Mouse (Mus musculus): ENCODE measurements at regions not wholly inside any gene's neighbourhood (a gene's known extent, or its start where the extent isn't known, plus 50 kb on each side); places are given as distances from the start of the nearest gene placed in this dataset.
A peak's percentile ranks its signal among the peaks of the same experiment; 100 is the strongest.
"Not testable (repeated sequence)": the region's sequence is repeated elsewhere in the genome, so short reads cannot be mapped to it uniquely, and the experiment has no call there.

DNA sequence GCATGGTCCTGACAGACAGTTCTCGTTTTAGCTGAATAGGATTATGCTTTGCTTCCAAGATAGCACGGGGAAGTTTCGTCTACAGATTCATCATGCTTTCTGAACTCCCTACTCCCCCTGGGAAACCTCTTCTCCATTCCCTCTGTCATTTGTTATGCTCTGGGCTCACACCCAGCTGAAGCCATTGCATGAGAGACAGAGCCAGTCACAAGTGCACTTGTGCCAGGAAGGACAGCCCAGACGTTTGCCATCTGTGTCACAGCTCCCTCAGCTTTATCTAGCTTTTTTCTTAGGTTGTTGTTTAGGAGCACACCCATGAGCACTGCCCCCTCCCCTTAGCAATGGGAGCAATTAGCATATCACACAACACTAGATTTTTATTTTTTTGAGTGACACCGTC, 131.2 kb upstream of the Mpdz start:
- peak; percentile 87 to 92 for DNase-seq

DNA sequence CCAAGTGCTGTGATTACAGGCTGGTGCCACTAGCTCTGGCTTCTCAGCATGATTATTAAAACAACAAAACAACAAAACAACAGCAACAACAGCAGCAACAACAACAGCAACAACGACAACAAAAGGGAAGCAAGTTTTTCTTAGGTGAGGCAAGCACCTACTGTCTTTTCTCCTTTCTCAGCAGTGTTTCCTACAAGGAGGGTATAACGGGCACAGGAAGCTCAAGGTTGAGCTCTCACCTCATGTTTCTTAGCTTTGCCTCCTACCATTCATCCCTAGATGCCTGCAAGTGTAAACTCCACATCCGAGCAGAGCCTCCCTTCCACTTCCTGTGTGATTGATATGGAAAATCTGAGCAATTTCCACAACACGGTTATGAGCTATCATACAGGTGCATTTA, 128.1 kb upstream of the Mpdz start:
- peak in 1 of 2 experiments; percentile 52 for DNase-seq

DNA sequence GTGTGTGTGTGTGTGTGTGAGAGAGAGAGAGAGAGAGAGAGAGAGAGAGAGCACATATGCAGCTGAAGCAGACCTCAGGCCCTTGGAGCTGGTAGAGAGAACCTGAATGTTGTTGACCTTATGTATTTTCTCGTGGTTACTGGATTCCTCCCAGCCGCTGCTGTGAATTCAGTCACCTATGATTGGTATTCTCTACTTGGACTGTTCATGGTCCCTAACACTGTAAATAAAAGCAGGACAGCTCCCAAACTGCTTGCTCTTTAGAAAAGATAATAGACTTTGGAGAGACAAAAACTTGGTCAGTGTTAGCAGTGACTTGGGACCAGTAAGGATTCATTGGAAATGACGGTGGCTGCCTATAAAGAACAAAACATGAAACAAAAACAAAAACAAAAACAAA, 126.9 kb upstream of the Mpdz start:
- DNase-seq, result peak; percentile 52 to 56

DNA sequence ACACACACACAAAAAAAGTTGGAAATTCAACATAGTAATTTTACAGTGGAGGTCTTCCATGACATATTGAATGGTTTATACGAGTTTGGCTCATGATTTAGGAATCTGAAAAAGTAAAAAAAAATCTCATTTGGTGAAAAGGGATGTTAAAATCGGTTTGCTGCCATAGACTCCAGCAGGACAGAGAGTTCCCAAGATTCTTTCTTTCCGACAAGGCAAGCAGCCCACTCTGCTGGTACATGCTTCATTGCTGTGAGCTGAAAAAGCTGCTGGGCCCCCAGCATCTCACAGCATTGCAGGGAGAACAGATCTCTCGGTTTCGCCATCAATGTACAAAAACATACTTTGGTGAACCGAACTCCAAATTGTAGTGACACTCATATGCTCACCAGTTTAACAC, 125.8 kb upstream of the Mpdz start:
- peak; percentile 60 to 64 for DNase-seq

DNA sequence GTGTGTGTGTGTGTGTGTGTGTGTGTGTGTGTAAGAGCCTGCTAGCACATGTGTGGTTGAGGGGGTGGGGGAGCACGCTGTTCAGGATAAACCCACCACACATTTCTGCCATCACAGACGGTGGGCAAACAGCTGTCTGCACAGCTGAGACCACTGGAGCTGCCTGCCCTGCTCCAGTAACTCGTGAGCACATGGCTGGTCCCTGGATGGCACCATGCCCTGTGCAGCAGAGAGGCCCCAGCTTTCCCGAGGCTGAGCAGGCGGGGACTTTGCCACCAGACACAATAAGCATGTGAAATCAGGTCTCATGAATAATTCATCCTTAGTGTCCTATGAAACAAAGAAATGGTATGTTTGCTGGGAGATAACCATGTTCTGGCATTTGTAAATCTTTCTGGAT, 125.3 kb upstream of the Mpdz start:
- DNase-seq, result peak; percentile 95 to 97

DNA sequence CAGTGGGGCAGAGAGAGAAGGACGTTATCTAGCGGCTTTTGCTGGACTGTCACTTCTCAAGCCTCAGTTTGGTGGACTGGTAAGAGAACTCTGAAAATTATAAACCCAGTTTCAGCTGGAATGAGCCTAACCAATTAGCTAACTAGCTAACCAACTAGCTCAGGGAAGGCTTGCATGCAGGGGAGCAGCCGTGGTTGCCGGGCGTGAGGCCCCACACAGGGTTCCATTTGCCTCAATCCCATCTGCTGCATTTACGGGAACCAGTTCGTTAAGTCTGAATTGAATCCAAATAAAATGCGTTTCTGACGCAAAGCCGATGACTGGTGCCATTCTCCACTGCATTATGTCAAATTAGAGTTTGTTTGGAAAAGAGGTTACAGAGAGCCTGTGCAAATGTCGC, 123.9 kb upstream of the Mpdz start:
- DNase-seq, result peak; percentile 78 to 83

DNA sequence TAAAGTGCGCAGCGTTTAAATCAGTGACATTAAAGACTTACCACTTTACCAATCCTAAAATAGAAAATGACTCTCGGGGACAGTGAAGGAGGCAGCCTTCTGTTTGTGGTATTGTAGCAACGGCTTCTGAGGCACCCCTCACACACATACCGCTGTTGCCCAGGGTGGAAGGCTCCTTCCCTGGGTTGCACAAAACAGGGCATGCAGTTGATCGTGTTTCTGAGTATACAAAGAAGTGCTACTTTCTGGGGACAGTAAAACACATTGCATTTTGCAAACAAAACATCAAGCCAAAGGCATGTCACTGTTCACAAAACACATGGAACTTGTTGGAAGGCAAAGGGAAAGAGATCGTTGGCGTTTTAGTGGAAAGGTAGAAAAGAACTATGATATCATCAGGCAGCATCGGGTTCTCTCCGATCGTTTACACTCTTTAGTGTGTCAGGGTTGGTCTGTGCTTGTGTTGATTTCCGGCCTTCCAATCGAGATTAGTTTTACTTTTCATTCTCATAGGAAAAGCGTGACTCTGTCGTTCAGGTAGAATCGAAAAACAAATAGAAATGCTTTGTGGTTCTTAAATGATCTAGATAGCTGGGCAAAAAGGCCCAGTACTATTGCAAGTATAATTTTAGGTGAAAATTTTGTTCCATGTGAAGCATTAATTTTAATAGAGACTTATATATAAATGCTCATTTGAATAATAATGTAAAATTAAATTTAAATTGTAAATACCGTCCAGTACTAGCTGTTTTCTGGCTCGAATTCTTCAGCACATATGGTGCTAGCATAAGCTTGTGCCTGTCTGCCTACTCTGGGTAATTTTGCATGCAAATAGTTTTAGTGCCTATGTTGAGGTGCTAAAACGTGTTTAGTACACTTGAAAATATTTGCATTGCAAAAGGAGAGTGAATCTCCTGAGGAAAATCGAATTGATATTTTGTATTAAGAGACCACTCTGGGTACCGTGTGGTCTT, 123.1 kb upstream of the Mpdz start:
- peak; percentile 63 to 67 for DNase-seq

DNA sequence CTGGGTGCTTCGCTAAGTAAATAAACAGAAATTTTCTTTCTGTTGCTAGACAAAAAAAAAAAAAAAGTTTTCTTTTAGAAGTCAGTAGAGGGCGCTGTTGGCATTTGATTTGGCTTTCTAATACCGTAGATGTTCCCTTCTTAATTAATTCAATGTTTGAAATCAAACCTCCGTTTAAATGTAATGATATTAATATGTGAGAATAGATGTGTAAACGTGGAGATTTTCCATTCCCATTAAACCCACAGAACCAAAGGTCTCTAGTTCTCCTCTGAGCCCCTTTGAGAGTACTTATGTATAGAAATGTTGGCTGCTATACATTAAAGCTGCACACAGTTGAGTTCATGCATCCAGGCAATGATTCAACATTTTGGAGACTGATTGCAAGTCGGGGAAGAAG, 121.8 kb upstream of the Mpdz start:
- DNase-seq, result peak; percentile 40 to 74

DNA sequence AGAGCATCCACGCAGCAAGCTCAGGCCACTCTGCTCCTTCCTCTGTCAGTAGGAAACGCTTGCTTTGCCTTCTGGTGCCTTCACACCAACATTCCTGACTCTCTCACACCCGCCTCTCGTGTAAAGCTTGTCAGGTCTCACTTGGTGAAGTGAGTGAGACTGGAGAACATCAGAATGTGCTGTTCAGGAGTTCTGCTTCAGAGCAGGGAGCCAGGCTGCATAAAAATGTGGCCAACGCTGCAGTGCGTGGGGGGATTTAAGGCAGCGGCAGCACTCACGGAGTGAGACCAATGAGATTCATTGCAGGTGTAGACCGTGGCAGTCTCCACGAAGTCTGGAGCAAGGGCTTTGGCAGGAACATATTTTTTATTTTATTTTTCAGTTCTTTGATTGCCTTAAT, 121.0 kb upstream of the Mpdz start:
- peak; percentile 43 to 53 for DNase-seq

DNA sequence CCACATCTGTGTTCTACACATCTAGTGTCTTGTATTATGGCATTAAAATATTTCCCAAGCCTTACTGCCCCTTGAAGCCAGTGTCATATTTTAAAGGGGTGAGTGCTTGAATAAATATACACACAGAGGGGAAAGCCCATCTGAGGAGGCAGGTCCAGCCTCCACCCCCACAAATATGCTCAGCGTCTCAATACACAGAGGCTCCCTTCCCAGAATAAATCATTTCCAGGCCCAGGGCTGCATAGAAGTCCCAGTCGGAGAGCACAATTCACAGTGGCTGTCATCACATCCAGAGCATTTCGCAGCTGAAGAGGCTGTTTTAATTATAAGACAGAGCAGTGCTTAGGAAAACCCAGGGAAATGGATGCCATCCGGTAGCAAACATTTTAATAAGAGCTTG, 118.8 kb upstream of the Mpdz start:
- no peak for DNase-seq

DNA sequence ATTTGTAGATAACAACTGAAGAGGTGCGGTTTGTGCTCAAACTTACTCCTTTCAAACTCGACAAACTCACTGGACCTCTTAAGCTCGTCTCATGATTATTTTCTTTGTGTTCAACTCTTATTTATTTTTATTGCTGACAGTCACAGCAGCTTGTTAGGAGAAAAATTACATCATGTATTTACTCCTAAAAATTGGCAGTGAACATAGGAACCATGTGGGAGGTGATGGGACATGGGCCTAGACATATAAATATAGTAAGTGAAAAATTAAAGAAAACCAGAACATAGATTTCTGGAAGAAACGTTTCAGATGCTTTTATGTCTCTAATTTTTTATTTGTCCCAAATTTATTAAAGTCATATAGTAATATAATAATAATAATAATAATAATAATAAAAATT, 108.2 kb upstream of the Mpdz start:
- no peak for DNase-seq

DNA sequence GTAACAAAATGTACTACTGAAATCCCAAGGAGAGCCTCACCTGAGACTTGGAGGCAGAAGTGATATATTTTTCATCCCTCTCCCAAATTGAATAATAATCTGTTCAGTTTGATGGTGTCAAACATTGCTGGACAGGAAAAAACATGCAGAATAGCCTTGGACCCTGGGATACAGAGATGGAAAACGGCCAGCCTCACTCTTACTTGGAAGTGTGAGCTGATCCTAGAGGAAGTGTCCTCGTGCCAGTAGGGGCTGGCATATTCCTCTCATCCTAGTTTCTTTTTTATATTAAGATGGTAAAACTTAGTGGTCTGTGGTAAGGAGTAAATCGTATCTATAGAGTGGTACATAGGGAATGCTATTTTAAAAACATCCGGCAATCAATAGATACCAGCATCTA, 107.6 kb upstream of the Mpdz start:
- peak in 1 of 2 experiments; percentile 37 for DNase-seq

DNA sequence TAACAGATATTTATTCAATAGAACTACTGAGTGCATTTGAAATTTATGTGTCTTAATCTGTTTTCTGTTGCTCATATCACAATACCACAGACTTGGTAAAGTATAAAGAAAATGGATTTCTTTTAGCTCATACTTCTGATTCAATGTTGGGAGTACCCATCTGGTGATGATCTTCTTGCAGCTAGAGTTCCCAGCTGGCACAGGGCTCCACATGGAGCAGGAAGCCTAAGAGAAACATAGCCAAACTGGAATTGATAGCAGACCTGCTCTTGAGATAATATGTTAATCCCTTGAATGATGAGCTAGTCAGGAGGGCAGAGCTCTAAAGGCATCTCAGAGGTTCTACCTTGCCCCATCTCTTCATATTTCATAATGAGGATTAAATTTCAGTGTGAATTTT, 97.9 kb upstream of the Mpdz start:
- peak; percentile 23 to 25 for DNase-seq

DNA sequence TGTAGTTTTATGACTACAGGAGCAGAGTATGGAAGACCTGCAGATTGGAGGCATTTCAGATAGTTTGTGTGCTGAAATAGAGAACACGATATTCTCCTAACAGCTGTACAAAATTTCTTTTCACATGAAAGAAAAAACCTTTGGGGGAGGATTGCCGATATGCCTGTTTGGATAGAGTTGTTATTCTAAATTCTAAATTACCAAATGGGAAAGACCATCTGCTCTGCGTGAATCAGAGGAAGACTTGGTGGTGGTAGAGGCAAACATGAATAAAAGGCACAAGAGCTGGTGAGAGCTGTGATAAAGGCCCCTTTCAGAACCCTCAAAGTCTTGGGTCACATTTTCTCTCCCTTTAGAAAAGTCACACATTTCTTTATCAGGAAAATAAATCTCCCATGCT, 96.9 kb upstream of the Mpdz start:
- DNase-seq, result no peak

DNA sequence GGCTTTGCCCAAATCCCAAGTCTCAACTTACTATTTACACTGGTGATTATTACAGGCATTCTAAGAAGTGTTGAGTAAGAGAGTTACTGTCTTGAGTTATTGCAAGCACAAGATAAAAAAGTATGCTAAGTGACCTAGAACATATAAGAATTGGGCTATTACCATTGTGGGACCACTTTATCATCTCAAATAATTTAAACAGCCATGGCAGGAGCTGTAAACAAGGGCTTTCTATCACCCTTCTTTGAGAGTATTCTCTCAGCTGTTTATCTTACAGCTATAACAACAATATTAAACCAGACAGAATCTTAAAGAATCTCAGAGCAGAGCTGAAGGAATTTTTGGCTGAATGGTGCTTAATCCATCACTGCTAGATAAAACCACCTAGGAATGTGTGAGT, 94.2 kb upstream of the Mpdz start:
- no peak for DNase-seq

DNA sequence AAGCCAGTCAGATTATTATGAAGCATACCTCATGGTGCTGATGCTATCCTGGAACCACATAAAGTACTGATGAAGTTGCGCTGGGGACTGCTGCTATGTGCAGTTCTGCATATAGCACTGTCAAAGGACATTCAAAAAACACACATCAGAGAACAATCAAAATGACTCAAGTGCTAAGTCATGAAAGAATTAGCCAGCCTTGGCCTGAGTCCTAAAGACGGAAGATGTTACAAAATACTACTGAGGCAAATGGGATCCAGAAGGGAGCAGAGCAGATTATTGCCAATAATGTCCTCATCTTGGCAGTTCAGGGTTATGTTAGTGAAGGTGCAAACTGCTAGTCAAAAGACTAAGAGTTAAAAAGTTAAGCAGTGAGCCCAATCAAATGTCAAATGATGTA, 87.9 kb upstream of the Mpdz start:
- DNase-seq, result no peak

DNA sequence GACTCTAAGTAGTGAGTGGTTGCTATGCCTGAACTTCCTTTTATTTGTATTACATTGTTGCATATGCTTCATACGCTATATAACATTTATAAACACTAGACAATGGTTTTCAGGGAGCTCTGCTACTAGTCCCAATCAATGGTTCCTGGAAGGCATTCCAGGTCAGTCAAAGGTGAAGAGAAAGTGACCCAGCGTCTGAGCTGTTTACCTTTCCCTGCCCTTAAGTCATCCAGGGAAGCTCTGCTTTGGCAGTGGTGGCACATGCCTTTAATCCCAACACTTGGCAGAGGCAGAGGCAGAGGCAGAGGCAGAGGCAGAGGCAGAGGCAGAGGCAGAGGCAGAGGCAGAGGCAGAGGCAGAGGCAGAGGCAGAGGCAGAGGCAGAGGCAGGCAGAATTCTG, 76.5 kb upstream of the Mpdz start:
- DNase-seq, result not testable (repeated sequence)

DNA sequence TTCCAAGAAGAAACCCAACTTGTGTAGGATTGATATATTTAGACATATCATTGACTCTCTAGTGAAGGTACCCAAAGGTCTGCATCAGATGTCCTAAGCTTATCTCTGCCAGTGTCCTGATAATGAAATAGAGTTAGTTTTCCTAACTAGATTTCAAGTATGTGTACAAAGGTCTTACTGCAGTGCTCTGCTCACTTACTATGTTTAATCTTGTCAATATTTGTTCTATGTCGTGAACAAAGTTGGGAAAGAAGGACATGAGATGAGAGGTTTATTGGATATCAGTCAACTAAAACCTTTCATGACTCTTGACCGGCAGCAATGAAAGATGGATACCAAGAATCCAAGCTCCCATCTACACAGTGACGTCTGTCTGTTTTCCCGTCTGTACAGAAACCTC, 71.9 kb upstream of the Mpdz start:
- DNase-seq, result no peak

DNA sequence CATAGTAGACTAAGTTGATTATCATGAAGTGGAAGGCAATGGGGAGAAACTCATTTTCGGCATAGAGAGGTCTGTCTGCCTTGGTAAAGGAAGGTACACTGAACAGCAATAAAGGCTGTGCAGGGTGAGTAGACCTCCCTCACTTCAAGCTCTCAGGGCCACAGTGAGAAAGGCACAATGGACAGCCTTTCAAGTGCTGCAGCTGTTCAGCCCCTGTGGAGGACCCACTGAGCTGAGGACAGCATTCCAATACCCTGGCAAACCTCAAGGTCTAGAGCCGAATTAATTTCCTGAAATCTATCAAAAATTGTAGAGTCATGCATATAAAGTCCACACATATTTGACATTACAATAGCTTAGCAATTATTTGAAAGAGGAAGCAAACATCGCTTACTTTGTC, 69.8 kb upstream of the Mpdz start:
- no peak for DNase-seq

DNA sequence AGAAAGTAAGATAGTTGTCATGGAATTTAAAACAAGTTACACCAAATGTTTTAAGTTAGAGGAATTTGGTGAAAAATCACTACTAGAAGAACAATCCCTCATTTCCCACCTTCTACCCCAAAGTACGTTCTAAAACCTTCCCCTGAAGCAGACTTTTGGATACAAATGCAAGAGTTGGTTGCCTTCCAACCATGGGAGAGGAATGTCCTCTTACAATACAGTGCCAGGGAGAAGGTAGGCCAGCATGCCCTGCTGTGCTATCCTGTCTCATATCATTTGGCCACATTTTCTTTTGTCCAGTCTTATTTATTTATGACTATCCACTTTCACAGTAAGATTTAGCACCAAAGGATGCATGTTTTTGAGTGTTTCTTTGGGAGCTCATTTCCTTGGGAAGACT, 66.2 kb upstream of the Mpdz start:
- peak; percentile 47 to 50 for DNase-seq

DNA sequence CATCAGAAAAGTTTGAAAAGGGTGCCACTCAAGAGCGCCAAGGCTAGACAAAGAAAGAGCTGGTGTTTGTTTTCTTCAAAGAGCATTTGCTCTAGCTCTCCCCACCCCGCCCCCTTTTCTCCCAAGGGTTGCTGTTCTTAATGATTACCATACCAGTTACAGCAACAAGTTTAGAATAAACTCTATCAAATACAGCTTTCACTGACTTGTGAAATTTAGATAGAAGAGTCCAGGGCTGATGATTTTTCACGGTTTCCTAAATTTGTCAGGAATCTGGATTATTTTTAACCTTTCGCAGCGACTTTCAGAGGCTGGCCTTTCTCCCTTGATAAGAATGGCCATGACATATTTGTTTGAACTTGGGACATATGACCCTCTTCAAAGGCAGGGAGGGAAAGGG, 64.2 kb upstream of the Mpdz start:
- DNase-seq, result no peak

DNA sequence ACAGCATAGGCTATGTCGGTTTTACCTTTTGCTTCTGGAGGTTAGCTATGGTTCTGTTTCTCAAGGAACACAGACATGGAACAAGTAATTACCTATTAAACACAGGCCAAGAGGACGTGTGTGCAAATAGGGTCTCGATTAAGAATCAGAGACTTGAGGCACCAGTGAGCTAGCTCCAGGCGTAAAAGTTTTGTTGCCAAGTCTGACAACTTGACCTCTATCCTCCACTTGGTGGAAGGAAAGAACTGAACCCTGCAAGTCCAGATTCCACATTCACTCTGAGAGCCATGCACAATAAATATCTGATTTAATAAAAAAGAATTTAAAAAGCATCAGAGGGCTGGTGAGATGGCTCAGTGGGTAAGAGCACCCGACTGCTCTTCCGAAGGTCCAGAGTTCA, 63.7 kb upstream of the Mpdz start:
- DNase-seq, result no peak

DNA sequence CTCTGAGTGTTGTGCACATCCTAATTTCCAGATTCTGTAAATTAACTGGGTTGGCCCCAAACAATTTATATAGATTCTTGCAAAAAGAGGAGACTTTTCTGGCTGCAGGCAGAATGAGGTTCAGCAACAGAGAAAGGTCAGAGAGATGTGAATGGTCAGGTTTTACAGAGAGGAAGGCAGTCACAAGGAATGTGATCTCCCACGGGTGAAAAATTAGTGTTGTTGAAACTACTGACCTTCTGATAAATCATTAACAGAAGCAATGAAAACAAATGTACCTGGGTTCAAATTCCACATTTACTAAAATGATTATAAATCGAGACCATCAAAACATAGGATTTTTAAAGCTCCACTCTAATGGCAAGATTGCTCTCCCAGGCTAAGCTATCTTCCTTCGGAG, 62.5 kb upstream of the Mpdz start:
- no peak for DNase-seq

DNA sequence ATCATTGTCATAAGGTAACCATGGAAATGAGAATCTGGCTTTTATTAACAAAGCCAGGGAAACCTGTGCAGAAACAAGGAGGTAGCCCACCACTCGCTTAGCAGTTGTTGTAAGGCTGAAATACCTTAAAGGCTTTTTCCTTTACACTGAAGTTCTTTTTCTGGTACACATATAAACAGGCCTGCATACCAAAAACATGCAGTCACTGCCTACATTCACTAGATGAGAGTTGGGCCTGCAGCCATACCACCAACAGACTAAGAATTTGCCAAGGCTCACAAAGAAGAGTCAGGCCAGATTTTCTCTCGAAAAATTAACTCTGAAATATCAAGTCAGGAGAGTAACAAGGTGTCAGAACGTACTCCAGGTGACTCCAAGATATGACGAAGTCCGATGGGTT, 61.3 kb upstream of the Mpdz start:
- DNase-seq, result peak; percentile 11 to 32

DNA sequence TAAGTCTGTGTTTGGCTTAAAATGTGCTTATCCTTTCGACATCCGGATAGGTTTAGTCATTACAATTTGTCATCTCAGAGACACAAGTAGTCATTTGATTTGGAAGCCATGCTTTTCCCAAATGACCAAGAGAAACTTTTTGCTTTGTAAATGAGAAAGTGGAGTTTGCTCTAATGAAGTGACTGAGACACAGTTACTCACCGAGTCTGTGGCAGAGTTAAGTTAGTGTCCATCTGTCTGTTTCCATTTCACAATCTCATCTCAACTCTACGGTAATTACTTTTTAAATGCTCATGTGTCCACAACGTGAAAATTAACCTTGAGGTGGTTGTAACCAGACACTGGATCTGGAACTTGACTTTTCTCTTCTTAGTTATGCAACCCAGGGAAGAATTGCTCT, 59.2 kb upstream of the Mpdz start:
- no peak for DNase-seq

All from cerebellum, postnatal 10 days (tissue).